Mouse (Mus musculus) fibroblast of lung, adult 2 months (primary cell): ENCODE results near the gene Mettl15.

Source experiments
- DNase-seq: peaks from one replicate; pipeline ENCODE4 v3.0.0-alpha.2; 2011; ENCODE audit warnings: low read depth

The Mettl15 gene

GRCm38 (mm10) chr2:109158509-109158908 lies 122.0 kb downstream of the Mettl15 start:
- DNase-seq = no peak

GRCm38 (mm10) chr2:109156131-109156530 lies 124.4 kb downstream of the Mettl15 start:
- DNase-seq = no peak

GRCm38 (mm10) chr2:109153402-109154050 lies 127.0 kb downstream of the Mettl15 start:
- DNase-seq = peak; percentile 60

GRCm38 (mm10) chr2:109147292-109147691 lies 133.3 kb downstream of the Mettl15 start:
- no peak for DNase-seq

GRCm38 (mm10) chr2:109144410-109144809 lies 136.1 kb downstream of the Mettl15 start:
- no peak for DNase-seq

- DNase-seq = no peak
These were observed 140.2 kb downstream of the Mettl15 start for GRCm38 (mm10) chr2:109140330-109140729.

- no peak for DNase-seq
These were observed 143.3 kb downstream of the Mettl15 start for GRCm38 (mm10) chr2:109137276-109137675.

- DNase-seq = no peak
These were observed 149.8 kb downstream of the Mettl15 start for GRCm38 (mm10) chr2:109130718-109131117.

GRCm38 (mm10) chr2:109129921-109130320 lies 150.6 kb downstream of the Mettl15 start:
- no peak for DNase-seq

GRCm38 (mm10) chr2:109105773-109106484 lies 174.6 kb downstream of the Mettl15 start:
- no peak for DNase-seq

GRCm38 (mm10) chr2:109049686-109050085 lies 230.9 kb downstream of the Mettl15 start:
- no peak for DNase-seq
